Mouse (Mus musculus) thymus, postnatal 36 days (tissue): ENCODE measurements at regions not wholly inside any gene's neighbourhood (a gene's known extent, or its start where the extent isn't known, plus 50 kb on each side); places are given as distances from the start of the nearest gene placed in this dataset.

ENCODE experiments used
- DNase-seq, 2 experiments: peaks; one replicate each; pipeline ENCODE4 v3.0.0; 2022; ENCODE audit warnings: mixed read lengths in 2 of 2

DNA sequence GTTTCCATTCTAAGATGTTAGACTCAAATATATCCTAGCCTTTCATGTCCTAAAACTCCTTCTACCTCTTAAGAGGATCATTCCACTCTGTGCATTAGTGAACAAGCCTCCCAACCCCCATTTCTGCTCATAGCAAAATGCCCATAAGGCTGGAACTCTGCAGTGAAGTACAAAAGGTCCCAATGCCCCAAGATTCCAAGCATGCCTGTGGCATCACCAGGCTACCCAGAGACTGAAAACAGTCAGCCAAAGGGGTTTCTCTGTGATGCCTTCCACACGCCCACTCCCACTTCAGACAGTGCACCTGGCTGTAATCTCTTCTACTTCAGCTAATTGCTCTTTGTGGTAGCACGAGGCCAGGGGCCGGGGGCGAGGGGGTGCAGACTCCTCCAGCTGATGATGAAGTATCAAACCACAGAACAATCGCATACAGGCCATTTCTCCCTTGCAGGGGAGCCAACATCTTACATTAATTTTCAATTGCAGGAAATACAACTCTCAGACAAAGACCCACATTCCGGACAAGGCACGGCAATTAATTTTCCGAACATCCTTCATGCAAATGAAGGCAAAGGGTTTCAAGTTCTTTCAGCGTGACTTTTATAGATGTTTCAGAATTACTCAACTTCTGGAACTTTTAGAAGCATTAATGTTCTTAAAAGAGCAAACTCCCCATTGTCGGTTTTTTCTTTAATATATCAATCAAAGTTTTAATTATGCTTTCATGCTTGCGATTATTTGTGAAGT, 313.6 kb downstream of the 1500009L16Rik start:
- no peak for DNase-seq

DNA sequence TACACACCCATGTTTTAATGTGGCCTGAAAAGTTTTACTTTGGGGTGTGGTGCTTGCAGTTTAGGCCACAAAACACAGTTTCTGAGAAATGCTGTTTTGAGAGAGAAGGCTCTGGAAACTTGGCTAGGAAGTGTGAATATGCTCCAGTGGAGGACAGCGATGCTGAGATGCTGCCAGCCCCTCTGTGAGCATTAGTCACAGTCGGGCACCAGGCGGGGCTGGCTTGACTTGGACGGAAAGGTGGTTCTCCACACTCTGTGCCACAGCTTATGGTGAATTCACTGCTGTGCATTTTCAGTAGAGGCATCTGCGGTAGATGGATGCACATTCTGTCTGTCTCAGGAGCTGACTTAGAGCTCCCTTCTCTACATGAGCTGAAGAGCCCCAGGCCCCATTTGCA, 326.0 kb downstream of the 1500009L16Rik start:
- no peak for DNase-seq

DNA sequence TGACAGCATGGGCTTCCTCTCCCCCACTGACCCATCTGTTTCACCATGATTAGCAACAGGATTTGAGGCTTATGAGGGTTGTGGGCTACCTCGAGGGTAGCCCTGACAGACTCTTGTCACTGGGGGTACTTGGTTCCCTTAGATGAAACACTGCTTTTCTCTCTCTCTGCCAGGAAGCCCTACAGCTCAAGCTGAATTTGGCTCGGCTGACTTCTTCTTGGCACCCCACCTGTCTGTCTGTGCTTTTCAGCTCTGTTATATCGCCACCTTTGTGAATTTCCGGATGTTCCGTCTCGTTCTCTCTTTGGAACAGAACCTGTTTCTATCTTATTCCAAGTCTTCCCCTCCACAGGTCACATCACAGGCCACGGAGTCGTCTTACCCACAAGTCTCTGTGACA, 330.0 kb downstream of the 1500009L16Rik start:
- no peak for DNase-seq

DNA sequence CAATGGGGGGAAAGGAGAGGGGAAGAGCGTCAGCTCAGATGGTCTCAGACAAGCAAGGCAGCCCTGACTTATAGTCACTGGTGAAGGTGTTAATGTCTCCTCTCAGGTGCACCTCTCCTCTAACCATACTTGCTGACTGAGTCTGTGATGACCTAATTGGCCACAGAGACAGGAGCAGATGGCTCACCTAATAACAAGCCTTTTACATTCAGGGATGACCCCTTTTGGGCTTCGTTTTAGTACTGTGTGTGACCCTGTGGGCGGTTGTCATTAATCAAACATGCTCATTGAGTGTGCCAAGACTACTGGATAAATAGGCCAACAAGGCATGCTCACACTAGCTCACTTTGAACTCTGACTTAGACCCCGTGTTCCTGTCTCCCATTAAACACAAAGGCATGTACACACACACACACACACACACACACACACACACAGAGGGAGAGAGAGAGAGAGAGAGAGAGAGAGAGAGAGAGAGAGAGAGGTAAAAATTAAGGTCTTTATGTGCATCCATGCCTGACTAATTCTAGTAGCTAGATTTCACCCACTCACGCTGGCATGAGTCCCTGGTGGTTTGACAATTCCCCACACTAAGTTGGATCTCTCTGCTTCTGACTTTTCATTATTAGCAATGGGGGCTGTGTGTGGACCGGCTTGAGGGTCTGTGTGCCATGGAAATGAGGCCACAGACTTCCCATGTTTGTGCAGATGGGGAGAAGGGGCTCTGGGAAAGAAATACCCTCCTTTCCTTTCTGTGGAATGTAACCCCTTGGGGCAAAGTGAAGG, 332.1 kb downstream of the 1500009L16Rik start:
- DNase-seq = no peak

DNA sequence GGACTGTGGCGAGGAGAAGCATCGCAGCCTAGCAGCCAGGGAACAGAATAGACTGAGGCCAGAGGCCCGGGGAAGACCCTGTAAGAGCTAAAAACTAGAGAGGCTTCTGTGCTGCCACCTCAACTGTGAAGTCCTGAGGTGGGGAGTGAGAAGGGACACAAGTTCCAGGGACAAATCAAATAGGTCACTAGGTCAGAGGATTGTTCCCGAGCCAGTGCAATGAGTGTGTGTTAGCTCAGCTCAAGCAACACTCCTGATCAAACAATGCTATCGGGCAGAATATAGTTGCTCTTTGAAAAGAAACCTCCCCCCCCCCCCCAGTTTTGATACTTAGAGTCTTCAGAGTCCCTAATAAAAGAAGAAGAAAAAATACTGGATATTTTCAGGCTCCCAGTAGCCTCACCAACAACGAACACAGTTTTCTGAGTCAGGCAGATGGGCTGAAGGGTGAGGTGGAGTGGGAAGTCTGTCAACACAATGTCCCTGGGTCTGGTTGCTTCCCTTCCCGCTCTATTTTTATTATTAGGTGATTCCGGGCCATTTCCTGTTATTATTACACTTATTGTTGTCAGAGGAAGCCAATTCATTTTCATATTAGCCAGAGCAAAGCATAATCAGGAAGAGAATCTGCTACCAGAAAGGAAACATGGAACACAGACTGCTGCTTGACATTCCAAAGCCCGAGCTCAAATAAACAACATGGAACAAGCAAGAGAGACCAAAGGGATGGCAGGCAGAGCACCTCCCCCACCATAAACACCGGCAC, 332.9 kb downstream of the 1500009L16Rik start:
- DNase-seq = no peak

DNA sequence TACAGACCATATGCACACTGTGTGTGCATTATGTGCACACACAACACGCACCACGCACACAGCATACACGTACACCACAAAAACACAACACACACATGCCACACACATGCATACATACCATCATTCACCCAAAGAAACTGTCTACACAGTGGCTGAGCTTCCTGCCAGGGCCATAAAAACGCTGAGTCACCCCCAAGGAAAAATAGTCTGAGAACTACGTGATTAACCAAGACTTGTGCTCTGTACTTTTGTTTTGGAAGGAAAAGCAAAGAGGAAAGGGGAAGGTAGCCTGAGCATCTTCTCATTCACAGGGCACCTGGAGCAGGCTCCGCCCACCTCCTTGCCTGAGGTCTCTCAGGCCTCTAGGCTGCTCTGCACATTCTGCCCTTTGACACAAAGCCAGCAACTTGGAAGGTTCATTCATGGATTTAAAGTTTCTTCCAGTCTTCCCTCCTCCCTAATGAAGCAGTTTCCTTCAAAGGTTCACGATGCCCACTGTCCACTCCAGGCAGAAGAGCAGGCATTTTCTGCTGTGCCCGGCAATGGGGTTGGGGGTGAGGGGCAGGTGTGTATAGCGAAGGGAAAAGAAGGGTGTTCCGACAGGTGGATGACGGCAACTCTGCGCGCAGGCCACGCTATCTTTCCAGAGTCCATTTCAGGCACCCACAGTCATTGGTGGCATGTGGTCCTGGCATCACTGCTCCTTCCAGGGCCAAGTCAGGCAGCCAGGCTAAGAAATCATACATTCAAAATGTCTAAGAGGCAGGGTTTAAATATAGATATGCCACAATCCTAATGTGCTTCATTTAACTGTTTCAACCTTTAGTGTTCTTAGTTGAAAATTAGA, 333.9 kb downstream of the 1500009L16Rik start:
- DNase-seq = no peak

DNA sequence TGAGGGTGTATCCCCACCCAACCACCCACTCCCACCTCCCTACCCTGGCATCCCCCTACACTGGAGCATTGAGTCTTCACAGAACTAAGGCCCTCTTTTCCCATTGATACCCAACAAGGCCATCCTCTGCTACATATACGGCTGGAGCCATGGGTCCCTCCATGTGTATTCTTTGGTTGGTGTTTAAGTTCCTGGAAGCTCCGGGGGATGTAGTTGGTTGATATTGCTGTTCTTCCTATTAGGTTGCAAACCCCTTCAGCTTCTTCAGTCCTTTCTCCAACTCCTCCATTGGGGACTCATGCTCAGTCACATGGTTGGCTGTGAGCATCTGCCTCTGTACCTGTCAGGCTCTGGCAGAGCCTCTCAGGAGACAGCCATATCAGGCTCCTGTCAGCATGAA, 335.6 kb downstream of the 1500009L16Rik start:
- no peak for DNase-seq

DNA sequence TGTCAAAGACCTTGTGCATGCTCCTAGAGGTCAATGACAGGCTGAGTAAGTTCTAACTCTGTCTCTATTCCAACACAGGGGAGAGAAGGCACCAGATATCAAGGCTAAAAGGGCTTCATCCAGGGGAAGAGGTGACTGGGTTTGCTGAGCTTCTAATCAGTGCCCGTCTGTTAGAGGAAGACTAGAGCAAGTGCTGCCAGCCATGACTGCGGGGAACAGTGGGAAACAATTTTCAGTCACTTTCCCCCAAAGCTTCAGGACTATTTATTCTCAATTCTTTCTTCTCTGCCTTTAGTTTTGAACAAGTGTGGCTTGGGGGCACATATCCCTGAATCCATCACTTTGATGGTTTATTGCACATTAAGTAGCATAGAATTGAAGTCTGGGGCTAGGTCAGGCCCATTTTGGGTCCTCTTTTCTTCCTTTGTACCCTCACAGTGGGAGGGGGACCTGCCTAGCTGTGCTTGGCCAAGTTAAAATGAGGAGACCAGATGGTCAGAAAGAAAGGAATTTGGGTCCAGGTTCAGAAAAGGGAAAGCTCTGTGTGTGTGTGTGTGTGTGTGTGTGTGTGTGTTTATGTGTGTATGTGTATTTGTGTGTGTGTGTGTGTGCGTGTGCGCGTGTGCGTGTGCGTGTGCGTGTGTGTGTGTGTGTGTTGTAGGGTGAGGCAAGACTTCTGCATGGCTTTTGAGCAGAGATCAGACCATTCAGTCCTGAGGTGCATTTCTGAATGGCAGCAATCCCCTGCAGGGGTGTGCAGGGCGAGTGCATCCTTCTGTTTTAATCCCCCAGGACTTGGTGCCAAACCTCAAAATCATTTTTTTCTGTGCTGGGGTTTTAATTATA, 337.2 kb downstream of the 1500009L16Rik start:
- no peak for DNase-seq

DNA sequence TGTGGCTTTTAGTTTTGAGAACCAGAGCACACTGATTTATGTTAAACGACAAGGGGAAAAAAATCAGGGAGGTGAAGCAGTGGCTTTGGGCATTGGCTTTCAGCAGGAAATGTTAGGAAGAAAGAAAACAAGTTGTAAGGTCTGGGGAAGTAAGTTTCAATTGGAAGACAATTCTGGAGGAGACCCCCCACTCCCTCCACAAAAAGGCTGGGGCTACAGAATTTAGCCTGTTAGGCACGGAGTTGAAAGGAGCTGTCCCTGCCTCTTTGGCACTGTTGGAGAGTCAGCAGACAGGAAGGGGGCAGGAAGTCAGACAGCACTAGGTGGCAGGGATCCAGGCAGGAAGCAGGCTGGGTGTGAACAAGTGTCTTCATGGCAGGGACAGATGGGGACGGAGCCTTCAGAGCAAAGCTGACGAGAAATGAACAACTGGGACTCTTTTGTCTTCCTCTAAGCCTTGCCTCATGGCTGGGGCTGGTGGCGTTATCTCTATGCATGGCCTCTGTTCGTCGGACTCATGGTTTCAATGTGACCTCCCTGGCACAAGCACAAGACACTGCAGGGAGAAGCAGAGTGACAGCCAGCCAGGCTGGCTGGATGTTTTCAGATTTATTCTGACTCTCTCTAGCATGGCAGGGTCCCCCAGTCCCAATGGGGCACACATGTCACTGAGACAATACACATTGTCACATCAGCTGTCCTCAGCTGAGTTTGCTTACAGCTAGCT, 338.0 kb downstream of the 1500009L16Rik start:
- peak; percentile 31 to 39 for DNase-seq

DNA sequence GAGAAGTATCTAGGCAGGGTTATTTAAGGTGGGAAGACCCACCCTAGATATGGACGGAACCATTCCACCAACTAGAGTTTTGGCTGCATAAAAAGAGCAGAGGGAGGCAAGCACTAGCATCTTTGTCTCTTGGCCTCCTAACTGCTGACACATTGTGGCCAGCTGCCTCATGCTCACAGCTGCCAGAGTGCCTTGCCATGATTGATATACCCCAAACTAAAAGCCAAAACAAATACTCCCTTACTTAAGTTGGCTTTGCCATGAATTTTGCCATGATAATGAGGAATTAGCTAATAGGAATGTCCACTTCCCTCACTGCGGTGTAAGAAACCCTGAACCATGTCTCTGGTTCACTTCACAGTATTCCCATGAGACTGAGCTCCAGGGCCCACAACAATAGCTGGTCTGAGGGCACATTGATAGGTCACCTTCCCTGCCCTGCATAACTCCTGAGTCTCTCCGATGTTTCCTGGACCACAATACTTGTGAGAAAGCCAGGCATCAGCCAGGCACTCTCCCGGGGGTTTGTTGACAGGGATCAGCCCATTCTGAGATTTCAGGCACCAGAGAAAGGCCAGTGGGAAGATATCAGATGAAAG, 344.5 kb downstream of the 1500009L16Rik start:
- DNase-seq = no peak

DNA sequence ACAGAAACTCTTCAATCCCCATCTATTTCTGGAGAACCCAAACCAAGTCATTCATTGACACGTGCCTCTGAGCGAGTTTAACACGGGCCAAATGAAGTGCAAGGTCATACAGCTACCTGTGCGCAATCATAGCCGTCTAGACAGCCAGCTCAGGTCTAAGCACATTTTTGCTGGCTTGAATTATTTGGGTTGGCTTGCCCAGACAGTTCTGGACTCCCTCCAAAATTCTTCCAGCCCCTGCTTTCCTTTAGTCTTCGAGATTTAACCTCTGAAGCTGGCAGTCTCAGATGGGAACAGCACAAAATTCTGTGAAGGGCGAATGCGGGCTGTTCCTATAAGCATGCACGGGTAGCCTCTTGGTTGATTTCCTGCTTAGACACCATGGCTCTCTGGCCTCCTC, 347.1 kb downstream of the 1500009L16Rik start:
- no peak for DNase-seq

DNA sequence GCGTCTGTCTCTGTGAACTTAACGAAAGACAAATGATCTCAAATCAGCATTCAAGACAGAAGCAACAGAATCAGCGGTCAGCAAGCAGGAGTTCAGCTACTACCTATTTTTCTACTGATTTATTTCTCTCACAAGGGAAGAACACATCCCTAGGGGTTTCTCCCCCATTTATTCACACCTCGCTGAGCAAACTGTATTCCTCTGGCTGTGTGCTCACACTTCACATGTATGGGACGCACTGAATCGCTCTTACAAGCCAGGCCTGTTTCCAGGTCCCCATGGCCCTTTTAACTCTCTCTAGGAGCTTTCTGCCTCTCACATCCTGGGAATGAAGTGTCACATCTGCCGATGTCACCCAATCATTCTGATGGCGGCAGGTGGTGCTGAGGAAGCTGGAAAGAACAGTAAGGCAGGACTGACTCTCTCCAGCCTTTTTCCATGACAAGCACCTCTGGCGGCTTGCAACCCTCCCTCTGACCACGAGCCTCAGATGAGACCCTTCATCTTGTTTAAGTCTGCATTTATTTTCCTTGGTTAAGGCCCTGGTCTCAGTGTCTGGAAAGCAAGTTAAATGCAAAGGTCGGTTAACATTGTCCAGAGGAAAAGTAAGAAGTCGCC, 350.3 kb downstream of the 1500009L16Rik start:
- DNase-seq = no peak

DNA sequence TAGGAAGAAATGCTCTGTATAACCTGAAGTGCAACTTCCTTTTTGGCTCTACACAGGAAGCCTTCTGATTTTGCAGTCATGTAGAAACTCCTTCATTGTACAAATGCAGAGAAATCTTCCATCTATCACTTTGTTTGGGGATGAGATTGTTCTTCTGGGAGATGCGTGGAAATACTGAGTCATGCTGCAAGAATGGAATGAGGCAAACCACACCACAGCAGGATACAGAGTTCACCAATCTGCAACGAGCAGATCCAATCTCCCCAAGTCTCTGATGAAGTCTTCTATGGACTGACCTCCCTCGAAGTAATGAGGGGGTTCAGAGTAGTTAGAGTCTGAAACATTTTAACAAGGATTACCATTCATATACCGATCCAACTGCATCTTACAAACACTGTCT, 352.9 kb downstream of the 1500009L16Rik start:
- DNase-seq = no peak

DNA sequence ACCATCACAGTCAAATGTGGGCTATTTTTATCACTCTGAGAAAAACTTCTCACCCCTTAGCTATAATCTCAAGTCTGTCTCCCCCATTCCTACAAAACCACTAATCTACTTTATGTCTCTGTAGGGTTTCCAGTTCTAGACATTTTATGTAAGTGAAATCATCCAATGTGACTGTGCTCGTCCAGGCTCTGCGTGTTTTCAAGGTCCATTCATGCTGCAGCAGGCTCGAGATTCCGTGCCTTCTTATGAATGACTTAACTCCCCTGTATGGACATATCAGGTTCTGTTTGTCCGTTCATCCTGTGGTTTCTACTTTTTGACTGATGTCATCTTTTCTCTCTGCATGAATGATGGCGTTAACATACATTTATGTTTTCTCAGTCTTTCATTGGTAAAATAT, 357.6 kb downstream of the 1500009L16Rik start:
- no peak for DNase-seq

DNA sequence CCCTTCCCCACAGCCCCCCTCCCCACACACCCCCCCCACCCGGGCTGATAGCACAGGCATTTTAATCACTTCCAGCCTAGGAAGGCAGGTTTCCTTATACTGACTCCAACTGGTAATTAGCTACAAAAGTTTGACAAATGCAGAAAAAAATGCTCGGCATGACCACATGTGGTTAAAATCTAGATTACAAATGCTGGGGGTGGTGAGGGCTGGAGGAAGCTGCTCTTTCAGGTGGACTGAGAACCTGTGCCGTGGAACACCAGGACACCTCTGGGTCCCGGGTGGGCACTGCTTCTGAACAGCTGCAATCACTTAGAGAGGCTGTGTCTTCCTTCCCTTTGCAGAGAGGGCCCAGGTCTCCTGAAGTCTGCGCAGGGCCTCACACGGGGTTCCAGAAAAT, 358.7 kb downstream of the Nuak1 start:
- no peak for DNase-seq

DNA sequence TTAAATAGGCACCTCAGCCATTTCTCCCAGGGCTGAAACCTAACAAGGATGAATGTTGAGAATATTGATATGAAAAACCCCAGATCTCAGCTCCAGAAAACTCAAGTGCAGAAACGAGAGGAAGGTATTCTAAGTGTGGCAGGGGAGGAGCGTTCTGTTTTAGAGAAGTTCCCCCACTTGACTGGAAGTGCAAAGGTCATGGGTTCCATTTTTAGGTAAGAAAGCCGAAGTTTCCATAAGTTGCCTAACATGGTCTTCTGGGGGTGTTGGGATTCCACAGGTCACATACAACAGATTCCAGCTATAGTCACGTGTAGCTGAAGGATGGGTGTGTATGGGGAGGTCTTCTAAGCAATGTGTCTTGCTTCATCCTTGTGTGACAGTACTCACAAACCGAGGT, 352.9 kb downstream of the Nuak1 start:
- DNase-seq = no peak

DNA sequence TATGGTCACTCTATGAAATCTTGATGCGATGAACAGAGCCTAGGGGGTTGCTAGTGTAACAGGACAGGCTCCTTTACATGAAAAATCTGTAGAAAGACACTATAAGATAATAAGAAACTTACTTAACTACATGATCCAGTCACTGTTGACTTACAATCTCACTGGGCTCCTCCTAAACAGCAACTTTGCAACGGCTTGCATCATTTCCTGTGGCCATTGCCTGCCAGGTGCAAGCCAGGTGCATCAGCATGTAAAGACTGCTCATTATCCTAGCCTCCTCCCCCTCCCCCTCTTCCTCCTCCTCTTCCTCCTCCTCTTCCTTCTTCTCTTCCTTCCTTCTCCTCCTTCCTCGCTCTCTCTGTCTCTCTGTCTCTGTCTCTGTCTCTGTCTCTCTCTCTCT, 352.5 kb downstream of the Nuak1 start:
- peak; percentile 14 to 50 for DNase-seq

DNA sequence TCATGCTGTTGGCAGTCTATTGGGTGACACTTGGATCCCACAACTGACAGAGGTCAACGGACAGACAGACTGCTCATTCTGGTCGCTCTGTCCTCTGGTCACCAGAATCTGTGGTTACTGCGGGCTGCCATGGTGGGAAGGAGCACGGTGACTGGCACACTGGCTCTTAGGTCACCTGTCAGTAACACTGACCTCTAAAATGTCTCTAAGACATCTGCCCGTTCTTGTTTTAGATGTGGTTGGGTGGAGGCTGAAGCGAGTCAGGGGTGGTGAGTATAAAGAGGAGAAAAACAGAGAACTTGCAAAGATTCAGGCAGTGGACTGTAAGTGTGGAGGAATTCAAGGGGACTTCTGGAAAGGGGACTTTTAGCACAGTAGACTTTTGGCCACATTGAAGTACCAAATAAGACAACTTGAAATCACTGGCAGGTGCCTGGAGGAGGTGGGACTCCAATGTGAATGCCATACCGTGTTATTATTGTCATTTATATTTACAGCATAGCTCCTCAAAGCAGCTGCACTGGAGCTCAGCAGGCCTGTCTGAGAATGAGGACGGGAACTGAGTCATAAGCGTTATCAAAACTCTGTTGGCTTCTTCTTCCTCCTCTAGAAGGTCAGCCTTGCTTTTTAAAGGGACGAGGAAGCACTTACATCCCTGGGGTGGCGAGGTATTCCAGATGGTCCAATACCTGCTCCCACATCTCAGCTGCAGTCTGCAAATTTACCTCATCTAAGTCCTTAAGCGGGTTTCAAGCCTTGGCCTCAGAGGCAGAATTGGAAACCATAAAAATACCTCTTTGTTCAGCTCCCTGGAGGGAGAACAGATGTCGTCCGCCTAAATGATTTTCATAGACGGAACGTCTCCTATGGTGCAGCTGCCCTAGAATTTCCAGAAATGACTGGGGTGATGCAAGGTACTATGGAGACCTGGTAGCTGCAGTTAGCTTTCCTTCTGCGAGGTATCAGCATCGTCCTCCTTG, 351.3 kb downstream of the Nuak1 start:
- DNase-seq = no peak

DNA sequence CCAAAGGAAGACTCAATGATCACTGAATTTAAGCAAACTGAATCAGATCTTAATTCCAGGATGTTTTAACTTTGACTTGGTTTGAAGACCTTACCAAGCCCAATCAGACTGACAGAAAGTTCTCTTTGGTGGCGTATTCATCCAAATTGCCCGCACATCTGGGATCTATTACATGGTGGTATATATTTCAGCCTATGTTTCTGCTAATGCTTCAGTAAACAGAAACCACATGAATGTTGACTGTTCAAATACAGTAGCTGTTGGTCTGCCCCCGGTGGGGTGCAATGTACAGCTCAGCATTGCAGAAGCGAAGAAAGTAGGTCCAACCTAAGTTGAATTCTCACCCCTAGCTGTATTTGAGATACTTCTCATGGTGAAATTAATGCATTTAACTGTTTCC, 346.5 kb downstream of the Nuak1 start:
- DNase-seq = no peak
